Mouse (Mus musculus): ENCODE measurements around the gene Rnf2. TPM values are rescaled to one million over a fixed set of nuclear protein-coding genes. Genes with fewer than 3 reads are reported as not detected.
"Not testable (repeated sequence)": the region's sequence is repeated elsewhere in the genome, so short reads cannot be mapped to it uniquely, and the experiment has no call there.

The Rnf2 gene
- polyA plus RNA-seq, 1 experiment, result 14.1 TPM

DNA sequence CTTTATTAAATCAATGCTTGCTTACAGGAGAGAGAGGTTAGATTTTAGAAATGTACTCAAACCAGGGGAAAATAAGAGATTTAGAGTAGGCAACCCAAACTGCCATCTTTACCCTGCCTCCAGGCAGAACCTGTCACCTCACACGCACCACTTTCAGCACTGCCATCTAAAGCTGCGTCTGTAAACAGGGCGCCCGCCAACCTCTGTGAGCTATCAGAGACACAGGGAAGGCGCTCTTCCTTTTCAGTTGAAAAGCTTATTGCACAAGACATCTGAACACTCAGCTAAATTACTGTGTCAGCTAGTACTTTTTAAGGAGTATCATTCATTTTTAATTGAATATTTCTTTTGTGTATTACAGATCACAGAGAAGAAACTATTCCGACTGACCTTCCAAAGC lies 10.9 kb downstream of the Rnf2 start:
- no peak overlapping the region for H3ac ChIP-seq (ENCODE audit: control insufficient read depth, insufficient read length)
- no peaks in the 10 kb centered on the region for H3K36me3 ChIP-seq (ENCODE audit: control insufficient read depth, insufficient read depth)
- no peak overlapping the region for H3K4me2 ChIP-seq (ENCODE audit: low read depth)
- H3K4me3 ChIP-seq, result no peak overlapping the region
- H3K79me2 ChIP-seq (ENCODE audit: control insufficient read depth, insufficient read depth), result peaks cover 95% of the 10 kb centered on the region
- no peaks in the 10 kb centered on the region for H3K27me3 ChIP-seq (ENCODE audit: control insufficient read depth, insufficient read depth, insufficient read length)
- TF ChIP-seq POLR2AphosphoS2 (IDR thresholded peaks at IDR 0.05; ENCODE audit: insufficient read length, low read depth) (no peak), POLR2A (IDR thresholded peaks at IDR 0.05; ENCODE audit: insufficient read length, low read depth) (no peak)

GRCm38 (mm10) chr1:151484754-151485153 lies 16.0 kb downstream of the Rnf2 start:
- Histone ChIP-seq H3ac (ENCODE audit: control insufficient read depth, insufficient read length) (no peak overlapping the region), H3K4me2 (ENCODE audit: low read depth) (no peak overlapping the region), H3K27me3 (ENCODE audit: control insufficient read depth, insufficient read depth, insufficient read length) (no peaks in the 10 kb centered on the region), H3K79me2 (ENCODE audit: control insufficient read depth, insufficient read depth) (peaks cover 87% of the 10 kb centered on the region), H3K36me3 (ENCODE audit: control insufficient read depth, insufficient read depth) (peaks cover 7% of the 10 kb centered on the region), H3K4me3 (no peak overlapping the region)
- TF ChIP-seq USF1 (IDR thresholded peaks at IDR 0.05; ENCODE audit: low read depth) (no peak), POLR2AphosphoS2 (IDR thresholded peaks at IDR 0.05; ENCODE audit: insufficient read length, low read depth) (no peak), REST (IDR thresholded peaks at IDR 0.05; ENCODE audit: insufficient read depth, insufficient read length) (no peak), MYOG (IDR thresholded peaks at IDR 0.05; ENCODE audit: control insufficient read depth in 1 of 3, insufficient read depth in 1 of 3, insufficient read length in 2 of 3, low read depth in 2 of 3) (no peak), MYOD1 (IDR thresholded peaks at IDR 0.05; ENCODE audit: control insufficient read depth in 1 of 3, insufficient read length in 2 of 3, low read depth in 2 of 3) (no peak), E2F4 (IDR thresholded peaks at IDR 0.05; ENCODE audit: insufficient read depth) (no peak), TCF12 (IDR thresholded peaks at IDR 0.05; ENCODE audit: insufficient read depth, poor library complexity, severe bottlenecking) (no peak), SRF (IDR thresholded peaks at IDR 0.05; ENCODE audit: control insufficient read depth, insufficient read length, low read depth) (no peak), TCF3 (IDR thresholded peaks at IDR 0.05; ENCODE audit: insufficient read length, low read depth) (no peak), POLR2A (IDR thresholded peaks at IDR 0.05; ENCODE audit: insufficient read length, low read depth) (no peak), CEBPB (IDR thresholded peaks at IDR 0.05; ENCODE audit: insufficient read depth, poor library complexity, severe bottlenecking) (no peak), MAX (IDR thresholded peaks at IDR 0.05; ENCODE audit: low read depth) (no peak)

DNA sequence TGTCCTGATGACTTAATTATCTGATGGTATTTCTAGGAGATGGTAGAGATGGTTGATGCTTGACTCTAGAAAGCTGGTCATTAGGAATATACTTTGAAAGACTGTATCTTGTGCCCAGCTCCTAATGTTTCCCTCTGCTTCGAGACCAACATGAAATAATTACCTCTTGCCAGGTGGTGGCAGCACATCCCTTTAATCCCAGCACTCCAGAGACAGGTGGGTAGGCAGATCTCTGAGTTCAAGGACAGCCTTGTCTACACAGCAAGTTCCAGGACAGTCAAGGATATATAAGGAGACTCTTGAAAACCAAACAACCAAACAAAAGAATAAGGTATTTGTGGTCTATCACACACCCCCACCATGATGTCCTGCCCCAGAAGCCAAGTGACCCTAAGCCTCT lies 17.2 kb downstream of the Rnf2 start:
- Histone ChIP-seq H3K4me2 (ENCODE audit: low read depth) (no peak overlapping the region), H3K4me3 (no peak overlapping the region), H3K27me3 (ENCODE audit: control insufficient read depth, insufficient read depth, insufficient read length) (no peaks in the 10 kb centered on the region), H3ac (ENCODE audit: control insufficient read depth, insufficient read length) (no peak overlapping the region), H3K36me3 (ENCODE audit: control insufficient read depth, insufficient read depth) (peaks cover 7% of the 10 kb centered on the region), H3K79me2 (ENCODE audit: control insufficient read depth, insufficient read depth) (peaks cover 81% of the 10 kb centered on the region)
- TF ChIP-seq MAX (IDR thresholded peaks at IDR 0.05; ENCODE audit: low read depth) (no peak), POLR2A (IDR thresholded peaks at IDR 0.05; ENCODE audit: insufficient read length, low read depth) (no peak), E2F4 (IDR thresholded peaks at IDR 0.05; ENCODE audit: insufficient read depth) (no peak), SRF (IDR thresholded peaks at IDR 0.05; ENCODE audit: control insufficient read depth, insufficient read length, low read depth) (no peak), MYOD1 (IDR thresholded peaks at IDR 0.05; ENCODE audit: control insufficient read depth in 1 of 3, insufficient read length in 2 of 3, low read depth in 2 of 3) (no peak), CEBPB (IDR thresholded peaks at IDR 0.05; ENCODE audit: insufficient read depth, poor library complexity, severe bottlenecking) (no peak), TCF12 (IDR thresholded peaks at IDR 0.05; ENCODE audit: insufficient read depth, poor library complexity, severe bottlenecking) (no peak), POLR2AphosphoS2 (IDR thresholded peaks at IDR 0.05; ENCODE audit: insufficient read length, low read depth) (no peak), MYOG (IDR thresholded peaks at IDR 0.05; ENCODE audit: control insufficient read depth in 1 of 3, insufficient read depth in 1 of 3, insufficient read length in 2 of 3, low read depth in 2 of 3) (no peak), USF1 (IDR thresholded peaks at IDR 0.05; ENCODE audit: low read depth) (no peak), TCF3 (IDR thresholded peaks at IDR 0.05; ENCODE audit: insufficient read length, low read depth) (no peak), REST (IDR thresholded peaks at IDR 0.05; ENCODE audit: insufficient read depth, insufficient read length) (no peak)

GRCm38 (mm10) chr1:151482497-151482896 lies 18.3 kb downstream of the Rnf2 start:
- H3K27me3 ChIP-seq (ENCODE audit: control insufficient read depth, insufficient read depth, insufficient read length), result no peaks in the 10 kb centered on the region
- peaks cover 18% of the 10 kb centered on the region for H3K36me3 ChIP-seq (ENCODE audit: control insufficient read depth, insufficient read depth)
- no peak overlapping the region for H3ac ChIP-seq (ENCODE audit: control insufficient read depth, insufficient read length)
- H3K4me3 ChIP-seq, result no peak overlapping the region
- no peak overlapping the region for H3K4me2 ChIP-seq (ENCODE audit: low read depth)
- TF ChIP-seq USF1 (IDR thresholded peaks at IDR 0.05; ENCODE audit: low read depth) (no peak), TCF3 (IDR thresholded peaks at IDR 0.05; ENCODE audit: insufficient read length, low read depth) (no peak), CEBPB (IDR thresholded peaks at IDR 0.05; ENCODE audit: insufficient read depth, poor library complexity, severe bottlenecking) (peak; percentile 70)
- H3K79me2 ChIP-seq (ENCODE audit: control insufficient read depth, insufficient read depth), result peaks cover 72% of the 10 kb centered on the region

GRCm38 (mm10) chr1:151472386-151472785 lies 28.4 kb downstream of the Rnf2 start:
- not testable (repeated sequence) for H3K4me2 ChIP-seq (ENCODE audit: low read depth); H3ac ChIP-seq (ENCODE audit: control insufficient read depth, insufficient read length); H3K27me3 ChIP-seq (ENCODE audit: control insufficient read depth, insufficient read depth, insufficient read length); H3K4me3 ChIP-seq; H3K79me2 ChIP-seq (ENCODE audit: control insufficient read depth, insufficient read depth)
- peaks cover 49% of the 10 kb centered on the region for H3K36me3 ChIP-seq (ENCODE audit: control insufficient read depth, insufficient read depth)

- no peak overlapping the region for H3K4me2 ChIP-seq (ENCODE audit: low read depth)
Measured at GRCm38 (mm10) chr1:151471429-151471828, 29.3 kb downstream of the Rnf2 start.

More at GRCm38 (mm10) chr1:151471429-151471828, 29.3 kb downstream of the Rnf2 start:
- Histone ChIP-seq H3K4me3 (no peak overlapping the region), H3K79me2 (ENCODE audit: control insufficient read depth, insufficient read depth) (no peaks in the 10 kb centered on the region), H3K36me3 (ENCODE audit: control insufficient read depth, insufficient read depth) (peaks cover 42% of the 10 kb centered on the region), H3K27me3 (ENCODE audit: control insufficient read depth, insufficient read depth, insufficient read length) (no peaks in the 10 kb centered on the region), H3ac (ENCODE audit: control insufficient read depth, insufficient read length) (no peak overlapping the region)
- TF ChIP-seq POLR2AphosphoS2 (IDR thresholded peaks at IDR 0.05; ENCODE audit: insufficient read length, low read depth) (no peak), MYOD1 (IDR thresholded peaks at IDR 0.05; ENCODE audit: control insufficient read depth in 1 of 3, insufficient read length in 2 of 3, low read depth in 2 of 3) (no peak), TCF3 (IDR thresholded peaks at IDR 0.05; ENCODE audit: insufficient read length, low read depth) (no peak), MAX (IDR thresholded peaks at IDR 0.05; ENCODE audit: low read depth) (no peak)

Measured in myocyte (in vitro differentiated cells).